Mouse (Mus musculus): ENCODE results near the gene Olfr934.

Olfr934 gene

DNA sequence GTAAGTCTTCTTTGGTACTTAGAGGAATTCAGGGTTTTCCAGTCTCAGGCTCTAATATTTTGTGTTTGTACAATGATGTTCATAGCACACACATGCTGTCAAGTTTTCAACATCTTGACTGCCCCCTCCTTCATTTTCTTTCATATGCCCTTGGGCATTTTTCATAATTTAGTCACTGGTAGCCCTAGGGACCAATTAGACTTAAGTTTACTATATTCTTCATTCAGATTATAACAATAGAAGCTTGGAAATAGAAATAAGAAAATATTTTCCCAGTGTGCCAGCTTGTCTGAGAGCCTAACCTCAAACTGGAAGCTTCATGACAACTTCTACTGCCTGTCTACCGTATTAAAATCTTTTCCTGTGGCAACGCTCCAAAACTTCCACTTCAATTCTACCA is at the start of gene Olfr934:
TSS of gene Olfr934 (minus strand) at position 101 of the 400 bp plus-strand sequence.
- DNase-seq (ENCODE audit: low spot score): no peak

DNA sequence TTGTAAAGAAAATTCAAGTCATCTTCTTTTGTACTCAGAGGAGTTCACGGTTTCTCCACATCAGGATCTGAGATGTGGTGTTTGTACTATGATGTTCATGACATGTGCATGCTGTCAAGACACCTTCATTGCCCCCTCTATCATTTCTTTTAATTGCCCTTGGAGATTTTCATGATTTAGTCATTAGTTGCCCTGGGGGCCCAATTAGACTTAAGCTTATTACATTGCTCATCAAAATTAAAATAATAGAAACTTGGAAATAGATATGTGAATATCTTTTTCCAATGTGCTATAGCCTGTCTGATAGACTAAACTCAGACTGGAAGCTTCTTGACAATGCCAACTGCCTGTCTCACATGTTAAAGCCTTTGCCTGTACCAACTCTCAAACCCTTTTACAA is 35.2 kb upstream of the Olfr934 start, which contains the start of gene Olfr146:
TSS of gene Olfr146 (minus strand) at position 101 of the 400 bp plus-strand sequence.
- DNase-seq (ENCODE audit: low spot score): no peak

DNA sequence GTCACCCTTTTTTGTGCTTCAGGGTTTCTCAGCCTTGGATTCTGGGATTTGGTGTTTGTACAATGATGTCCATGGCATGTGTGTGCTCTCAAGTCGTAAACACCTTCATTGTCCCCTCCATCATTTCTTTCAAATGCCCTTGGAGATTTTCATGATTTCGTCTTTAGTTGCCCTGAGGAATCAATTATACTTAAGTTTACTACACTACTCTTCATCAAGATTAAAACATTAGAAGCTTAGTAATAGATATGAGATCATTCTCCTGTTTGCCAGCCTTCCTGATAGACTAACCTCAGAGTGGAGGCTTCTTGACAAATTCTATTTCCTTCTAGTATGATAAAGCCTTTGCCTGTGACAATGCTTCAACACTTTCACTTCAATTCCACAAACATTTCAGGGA is 11.5 kb upstream of the Olfr934 start, which contains the start of gene Olfr935:
TSS of gene Olfr935 (minus strand) at position 101 of the 400 bp plus-strand sequence.
- DNase-seq (ENCODE audit: low spot score): no peak

DNA sequence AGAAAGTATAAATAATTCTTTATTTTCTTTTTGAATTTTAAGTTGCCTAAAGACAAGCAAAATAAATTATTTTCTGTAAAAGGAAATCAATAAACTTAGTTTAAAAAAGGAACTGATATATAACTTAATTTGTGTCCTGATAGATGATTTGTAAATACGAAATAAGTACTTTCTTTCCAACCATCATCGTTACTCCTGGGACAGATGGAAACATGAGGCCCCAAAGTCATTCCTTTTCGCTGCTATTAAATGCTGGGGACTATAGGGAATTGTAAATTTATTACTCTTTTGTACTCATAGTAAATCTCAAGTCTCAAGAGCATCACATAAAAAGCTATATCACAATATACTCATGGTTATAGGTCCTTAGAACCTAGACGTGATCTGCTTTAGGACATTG is 16.1 kb downstream of the Olfr934 start, which contains the start of gene Olfr933:
TSS of gene Olfr933 (plus strand) at position 301 of the 400 bp plus-strand sequence.
- no peak for DNase-seq (ENCODE audit: low spot score)

DNA sequence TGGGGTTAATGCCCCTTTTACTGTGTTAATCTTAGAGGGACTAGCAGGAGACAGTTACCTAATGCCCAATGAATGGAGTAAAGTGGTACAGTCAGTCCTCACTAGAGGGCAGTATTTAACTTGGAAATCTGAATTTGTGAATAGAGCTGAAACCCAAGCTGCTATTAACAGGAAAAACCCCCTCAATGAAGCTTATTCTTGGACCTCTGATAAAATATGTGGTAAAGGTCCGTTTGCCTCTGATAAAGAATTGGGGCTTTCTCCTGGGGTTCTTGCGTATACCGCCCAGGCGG is 34.0 kb downstream of the Olfr934 start:
- no peak for DNase-seq (ENCODE audit: low spot score)

DNA sequence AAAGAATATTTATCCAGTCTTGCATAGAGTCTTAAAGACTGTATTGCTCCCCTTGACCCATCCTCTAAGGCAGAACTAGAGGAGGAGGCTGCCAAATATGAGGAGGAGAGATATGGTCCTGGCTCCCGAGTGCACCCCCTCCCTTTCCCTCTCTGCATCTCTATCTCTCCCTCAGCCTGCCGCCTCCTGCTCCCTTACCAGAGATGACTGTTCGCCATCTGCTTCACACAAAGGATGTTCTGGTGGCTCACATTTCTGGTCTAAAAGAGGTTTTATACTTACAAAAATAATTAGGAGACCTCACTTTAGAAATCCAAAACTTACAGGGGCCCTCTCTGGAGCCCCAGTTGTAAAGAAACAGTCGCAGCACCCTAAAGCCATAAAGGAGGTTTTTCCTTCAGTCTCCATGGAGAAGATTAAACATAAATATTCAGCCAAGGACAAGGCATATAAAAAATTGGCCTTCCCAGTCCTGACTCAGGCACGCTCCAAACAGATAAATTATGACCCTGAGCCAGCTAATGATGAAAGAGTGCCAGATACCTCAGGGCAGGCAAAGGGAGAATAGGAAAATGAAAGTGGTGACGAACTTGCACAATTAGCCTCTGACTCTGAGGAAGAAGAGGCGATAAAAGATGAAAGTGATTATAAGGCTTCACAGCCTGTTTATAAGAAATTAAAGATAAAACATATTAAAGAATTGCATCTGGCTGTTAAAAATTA is 34.6 kb downstream of the Olfr934 start:
- no peak for DNase-seq (ENCODE audit: low spot score)
